Mouse (Mus musculus) limb, embryonic 11.5 days (tissue): ENCODE measurements around the gene Ppie. TPM values are rescaled to one million over a fixed set of nuclear protein-coding genes. Genes with fewer than 3 reads are reported as not detected.
"Not testable (repeated sequence)": the region's sequence is repeated elsewhere in the genome, so short reads cannot be mapped to it uniquely, and the experiment has no call there.

Experiments used
- ATAC-seq: fragments of 200-750 bp; cut with Nextera tagmentation; 2 replicates; pipeline ENCODE4 v1.8.0; 2017; ENCODE audit warnings: low read depth; ENCODE audit not compliant: insufficient number of reproducible peaks, low FRiP score, low TSS enrichment
- DNase-seq: peaks from one replicate; pipeline ENCODE4 v3.0.0-alpha.2; 2015; ENCODE audit warnings: low spot score
- H3K27ac ChIP-seq: fragments of 300-500 bp; sonication (generic); replicated peaks from 2 replicates; pipeline ENCODE4 v1.5.1; 2014; ENCODE audit warnings: low read depth, mild to moderate bottlenecking, low read length
- H3K27me3 ChIP-seq: fragments of 300-500 bp; sonication (generic); 2 replicates; pipeline ENCODE4 v1.6.1; 2014; ENCODE audit warnings: mild to moderate bottlenecking, low read length, mixed read lengths; ENCODE audit not compliant: control insufficient read depth, insufficient read depth
- H3K36me3 ChIP-seq: fragments of 300-500 bp; sonication (generic); 2 replicates; pipeline ENCODE4 v1.6.1; 2014; ENCODE audit warnings: mild to moderate bottlenecking, low read length, moderate library complexity, mixed read lengths; ENCODE audit not compliant: control insufficient read depth, insufficient read depth
- H3K4me1 ChIP-seq: fragments of 300-500 bp; sonication (generic); 2 replicates; pipeline ENCODE4 v1.6.1; 2014; ENCODE audit warnings: low read length, mixed read lengths; ENCODE audit not compliant: control insufficient read depth, insufficient read depth
- H3K4me2 ChIP-seq: fragments of 300-500 bp; sonication (generic); 2 replicates; pipeline ENCODE4 v1.6.1; 2014; ENCODE audit warnings: low read depth, mild to moderate bottlenecking, moderate library complexity; ENCODE audit not compliant: severe bottlenecking
- H3K4me3 ChIP-seq: fragments of 300-500 bp; sonication (generic); 2 replicates; pipeline ENCODE4 v1.5.1; 2014; ENCODE audit warnings: low read depth, low read length
- H3K9ac ChIP-seq: fragments of 300-500 bp; sonication (generic); 2 replicates; pipeline ENCODE4 v1.6.1; 2014; ENCODE audit warnings: mild to moderate bottlenecking, low read length
- H3K9me3 ChIP-seq: fragments of 300-500 bp; sonication (generic); 2 replicates; pipeline ENCODE4 v1.6.1; 2016; ENCODE audit warnings: low read length; ENCODE audit not compliant: control insufficient read depth
- WGBS: fragments of 180-500 bp; shearing (Covaris S2); extraction: QIAGEN DNeasy Blood & Tissue Kit; methylation state at CpG from one replicate; pipeline ENCODE4 v1.1.7; 2014; 5-methylcytosine and 5-hydroxymethylcytosine counted together
- polyA plus RNA-seq: library from polyadenylated mRNA; unstranded; fragments of >200 nt; fragmentation: Nextera tagmentation; extraction: Ambion mirVana; gene quantifications from 2 replicates; pipeline ENCODE4 v1.2.1, GENCODE M21; 2014

The Ppie gene
- polyA plus RNA-seq, 1 experiment from 2014 or later: 125 TPM

- 91% methylated on average over 4 of the region's 4 CpGs for WGBS
- Histone ChIP-seq H3K9me3 (no peaks in the 10 kb centered on the region), H3K36me3 (no peaks in the 10 kb centered on the region), H3K27ac (no peak overlapping the region), H3K9ac (no peak overlapping the region), H3K4me3 (no peak overlapping the region), H3K4me2 (no peak overlapping the region), H3K27me3 (peaks cover 9% of the 10 kb centered on the region), H3K4me1 (no peaks in the 10 kb centered on the region)
- no peak for ATAC-seq
- no peak for DNase-seq
These were observed 29.0 kb downstream of the Ppie start for GRCm38 (mm10) chr4:123110751-123111150.

- ATAC-seq (no peak), DNase-seq (no peak)
- H3K9ac ChIP-seq: no peak overlapping the region
- H3K4me2 ChIP-seq: no peak overlapping the region
- H3K36me3 ChIP-seq: no peaks in the 10 kb centered on the region
- H3K27me3 ChIP-seq: peaks cover 30% of the 10 kb centered on the region
- 93% methylated on average over 5 of the region's 5 CpGs for WGBS
- H3K4me3 ChIP-seq: no peak overlapping the region
- 0 out of 2 replicates have a peak, but pooled peaks cover 2% of the 10 kb centered on the region for H3K4me1 ChIP-seq
- no peaks in the 10 kb centered on the region for H3K9me3 ChIP-seq
- H3K27ac ChIP-seq: no peak overlapping the region
These were observed 31.7 kb downstream of the Ppie start for GRCm38 (mm10) chr4:123108056-123108455.

GRCm38 (mm10) chr4:123106864-123107263, 32.9 kb downstream of the Ppie start:
- ATAC-seq (no peak), DNase-seq (no peak)
- Histone ChIP-seq H3K9ac (no peak overlapping the region), H3K4me3 (no peak overlapping the region), H3K9me3 (no peaks in the 10 kb centered on the region), H3K36me3 (no peaks in the 10 kb centered on the region), H3K4me1 (0 out of 2 replicates have a peak, but pooled peaks cover 2% of the 10 kb centered on the region), H3K27ac (no peak overlapping the region), H3K27me3 (peaks cover 33% of the 10 kb centered on the region), H3K4me2 (no peak overlapping the region)
- WGBS: 96% methylated on average over 2 of the region's 2 CpGs

GRCm38 (mm10) chr4:123105929-123106328, 33.8 kb downstream of the Ppie start:
- not testable (repeated sequence) for H3K4me3 ChIP-seq, H3K27ac ChIP-seq, H3K36me3 ChIP-seq, H3K4me1 ChIP-seq, H3K9me3 ChIP-seq, H3K9ac ChIP-seq, H3K4me2 ChIP-seq, DNase-seq, ATAC-seq
- WGBS: 83% methylated on average over 7 of the region's 7 CpGs
- H3K27me3 ChIP-seq: peaks cover 33% of the 10 kb centered on the region

- ATAC-seq (peak; percentile 46; the same call in 1 of the 2 replicates), DNase-seq (no peak)
- 22% methylated on average over 24 of the region's 24 CpGs for WGBS
- Histone ChIP-seq H3K27ac (no peak overlapping the region), H3K36me3 (no peaks in the 10 kb centered on the region), H3K4me1 (0 out of 2 replicates have a peak, but pooled peaks cover 2% of the 10 kb centered on the region), H3K9me3 (no peaks in the 10 kb centered on the region), H3K4me3 (peak overlapping the region; percentile 15; the same call in 1 of the 2 replicates), H3K9ac (no peak overlapping the region), H3K4me2 (peak overlapping the region; percentile 20; the same call in 1 of the 2 replicates), H3K27me3 (peaks cover 33% of the 10 kb centered on the region)
These were observed 34.3 kb downstream of the Ppie start for GRCm38 (mm10) chr4:123105451-123105790.

GRCm38 (mm10) chr4:123104651-123105450, 34.9 kb downstream of the Ppie start, which contains the start of gene Bmp8b:
TSS of gene Bmp8b (plus strand) at chr4:123105165.
- no peak within 1 kb of the TSS for H3K27ac ChIP-seq
- DNase-seq (no peak), ATAC-seq (peak; percentile 32; the same call in 1 of the 2 replicates)
- 0 out of 2 replicates have a peak, but pooled peaks cover 2% of the 10 kb centered on the region for H3K4me1 ChIP-seq
- peak within 1 kb of the TSS; percentile 20 for H3K4me2 ChIP-seq
- no peaks in the 10 kb centered on the region for H3K9me3 ChIP-seq
- peaks cover 33% of the 10 kb centered on the region for H3K27me3 ChIP-seq
- no peak within 1 kb of the TSS for H3K9ac ChIP-seq
- 6% methylated on average over 72 of the region's 75 CpGs for WGBS
- H3K4me3 ChIP-seq: peak within 1 kb of the TSS; percentile 15
- H3K36me3 ChIP-seq: no peaks in the 10 kb centered on the region

GRCm38 (mm10) chr4:123093869-123094268, 45.9 kb downstream of the Ppie start:
- no peaks in the 10 kb centered on the region for H3K27me3 ChIP-seq
- DNase-seq (no peak), ATAC-seq (no peak)
- no peaks in the 10 kb centered on the region for H3K4me1 ChIP-seq
- no peak overlapping the region for H3K4me3 ChIP-seq
- no peak overlapping the region for H3K4me2 ChIP-seq
- H3K36me3 ChIP-seq: no peaks in the 10 kb centered on the region
- H3K9ac ChIP-seq: no peak overlapping the region
- no peak overlapping the region for H3K27ac ChIP-seq
- H3K9me3 ChIP-seq: no peaks in the 10 kb centered on the region
- 56% methylated on average over 9 of the region's 9 CpGs for WGBS

GRCm38 (mm10) chr4:123093064-123093776, 46.5 kb downstream of the Ppie start:
- DNase-seq: no peak
- Histone ChIP-seq H3K36me3 (no peaks in the 10 kb centered on the region), H3K4me2 (no peak overlapping the region), H3K4me1 (no peaks in the 10 kb centered on the region), H3K27ac (no peak overlapping the region), H3K9me3 (no peaks in the 10 kb centered on the region), H3K27me3 (no peaks in the 10 kb centered on the region), H3K9ac (no peak overlapping the region), H3K4me3 (no peak overlapping the region)
- ATAC-seq: peak; percentile 77
- 54% methylated on average over 17 of the region's 17 CpGs for WGBS
